Mouse (Mus musculus) heart, adult 2 months (tissue): ENCODE results near the gene Nup37.

Source experiments
- CTCF ChIP-seq: fragments of 200-600 bp; IDR thresholded peaks from 2 replicates; pipeline ENCODE4 v1.8.1; 2022; ENCODE audit warnings: antibody characterized with exemption, mild to moderate bottlenecking, moderate library complexity
- EP300 ChIP-seq: fragments of 200-500 bp; IDR thresholded peaks from 2 replicates; pipeline ENCODE4 v1.6.1; 2011; ENCODE audit warnings: low read depth, low read length, control low read depth; ENCODE audit not compliant: insufficient read depth

GRCm38 (mm10) chr10:88203236-88203635 is 56.4 kb downstream of the Nup37 start:
- TF ChIP-seq CTCF = no peak
- no peak for TF ChIP-seq EP300
